Mouse (Mus musculus) cerebellum, adult 11-12 months (tissue): ENCODE results near the gene Myl4.

ENCODE experiments used
- DNase-seq: peaks from one replicate; pipeline ENCODE4 v3.0.0; 2022

Gene Myl4

DNA sequence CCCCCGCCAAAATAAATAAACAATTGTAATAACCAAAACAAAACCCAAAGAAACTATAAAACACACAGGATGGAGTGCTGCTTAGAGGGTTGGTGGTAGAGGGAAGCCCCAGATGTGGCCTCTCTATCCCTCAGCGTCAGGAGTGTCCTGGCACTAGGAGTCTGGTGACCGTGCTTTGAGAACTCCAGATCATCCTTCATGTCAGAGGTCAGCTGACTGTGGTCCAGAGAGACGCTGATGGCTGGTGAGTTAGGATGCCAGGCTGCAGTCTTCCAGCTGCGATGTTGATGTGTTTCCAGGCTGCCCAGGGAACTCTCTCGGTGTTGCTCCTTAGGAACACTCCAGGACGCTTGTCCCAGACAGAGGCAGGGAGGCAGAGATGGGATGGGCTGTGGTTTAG is 21.6 kb downstream of the Myl4 start:
- no peak for DNase-seq

DNA sequence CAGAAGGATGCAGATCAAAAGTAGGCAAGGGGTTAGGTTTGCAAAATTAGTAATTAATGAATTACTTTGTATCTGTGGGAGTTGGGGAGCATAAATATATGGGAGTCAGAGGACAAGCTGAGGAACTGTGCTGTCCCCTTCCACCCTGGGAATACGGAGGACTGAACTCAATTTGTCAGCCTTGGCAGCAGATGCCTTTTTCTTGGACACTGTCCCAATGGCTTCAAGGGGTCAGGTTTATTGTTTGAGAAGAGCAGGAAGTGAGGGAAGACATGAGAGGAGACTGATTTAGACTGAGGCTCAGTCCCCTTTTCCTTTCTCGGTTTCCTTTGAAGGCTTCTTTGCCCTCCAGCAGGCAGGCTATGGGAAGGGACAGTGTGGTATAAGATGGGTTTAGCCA is 22.1 kb downstream of the Myl4 start:
- DNase-seq, result no peak

DNA sequence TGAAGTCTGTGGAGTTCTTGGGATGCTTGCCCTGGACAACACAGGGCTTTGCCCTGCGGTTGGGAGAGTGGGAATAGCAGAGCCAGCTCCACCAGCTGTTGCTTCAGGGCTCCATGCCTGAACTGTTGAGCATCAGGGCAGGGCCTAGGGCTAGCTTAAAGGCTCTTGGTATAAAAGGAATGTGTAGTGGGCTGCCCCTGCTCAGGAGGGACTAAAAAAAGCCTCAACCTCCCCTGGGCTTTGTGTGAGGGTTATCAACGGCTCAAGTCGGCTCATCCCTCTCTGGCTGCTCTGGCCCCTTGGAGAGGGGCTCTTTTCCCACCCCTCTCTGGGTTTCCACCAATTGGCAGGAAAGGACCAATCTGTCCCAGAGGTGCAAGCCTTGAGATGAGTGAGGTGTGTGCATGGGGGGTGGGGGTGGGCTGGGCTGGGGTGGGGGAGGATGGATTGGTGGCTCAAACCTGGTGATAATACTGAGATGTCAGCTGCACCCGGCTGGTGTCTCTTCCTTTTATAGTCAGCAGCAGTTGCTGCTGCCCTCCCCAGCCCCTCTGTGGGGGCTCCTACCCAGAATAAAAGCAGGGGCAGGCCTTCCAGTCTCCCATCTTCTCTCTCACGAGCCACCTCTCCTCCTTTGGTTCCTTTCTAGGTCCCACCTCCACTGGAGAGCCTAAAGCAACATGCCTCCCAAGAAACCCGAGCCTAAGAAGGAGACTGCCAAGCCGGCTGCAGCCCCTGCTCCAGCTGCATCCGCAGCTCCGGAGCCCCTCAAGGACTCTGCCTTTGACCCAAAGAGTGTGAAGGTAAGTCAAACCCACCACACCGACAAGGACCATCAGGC is 26.5 kb downstream of the Myl4 start:
- no peak for DNase-seq

DNA sequence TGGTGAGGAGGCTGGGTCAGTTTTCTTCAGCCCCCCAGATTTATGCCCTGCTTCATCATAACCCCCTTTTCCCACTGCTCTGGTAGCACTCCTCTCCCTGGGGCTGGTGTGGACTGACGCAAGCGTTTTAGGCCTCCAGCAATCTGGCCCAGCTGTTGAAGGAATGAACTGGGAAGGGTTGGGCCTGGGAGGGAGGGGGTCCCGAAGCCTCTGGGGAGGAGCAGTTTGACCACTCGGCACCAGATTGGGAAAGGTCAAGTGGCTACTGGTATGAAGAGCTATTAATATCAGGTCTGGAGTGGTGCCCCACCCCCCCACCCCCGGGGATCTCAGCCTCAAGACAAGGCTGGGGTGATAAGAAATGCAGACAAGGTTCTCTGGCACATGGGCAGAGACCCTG is 27.6 kb downstream of the Myl4 start:
- DNase-seq, result no peak

DNA sequence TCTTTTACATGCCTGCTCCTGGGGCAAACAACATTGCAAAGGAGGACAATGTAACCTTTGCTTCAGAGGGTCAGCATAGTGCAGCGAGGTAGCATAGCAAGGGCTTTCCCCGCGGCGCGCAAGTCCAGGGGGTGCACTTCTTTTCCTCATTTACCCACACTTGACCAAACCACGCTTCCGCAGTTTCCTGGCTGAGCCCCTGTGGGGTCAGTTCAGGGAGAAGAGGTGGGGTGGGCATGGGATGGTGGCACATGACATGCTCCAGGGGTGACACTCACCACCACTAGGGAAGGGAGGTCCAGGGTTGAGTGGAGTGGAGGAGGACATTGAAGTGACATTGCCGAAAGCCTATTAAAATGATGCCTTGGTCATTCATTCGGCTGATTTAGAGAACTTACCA is 28.6 kb downstream of the Myl4 start:
- no peak for DNase-seq

DNA sequence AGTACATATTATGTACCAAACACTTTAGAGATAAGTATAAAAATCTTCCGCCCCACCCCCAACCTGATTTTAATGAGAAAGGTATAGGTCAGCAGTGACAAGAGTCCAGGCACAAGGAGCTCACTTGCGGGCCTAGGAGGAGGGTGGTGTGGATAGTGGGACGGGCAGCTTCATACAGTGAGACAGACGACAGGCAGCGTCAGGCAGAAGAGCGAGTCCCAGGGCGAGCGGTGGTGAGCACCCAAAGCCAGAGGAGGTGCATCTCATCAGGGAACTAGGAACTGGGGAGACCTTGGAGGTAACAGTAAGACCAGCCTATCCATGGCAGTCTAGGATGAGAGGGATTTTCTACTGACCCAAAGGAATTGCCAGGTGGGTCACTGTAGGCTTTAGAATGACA is 29.1 kb downstream of the Myl4 start:
- DNase-seq, result no peak

DNA sequence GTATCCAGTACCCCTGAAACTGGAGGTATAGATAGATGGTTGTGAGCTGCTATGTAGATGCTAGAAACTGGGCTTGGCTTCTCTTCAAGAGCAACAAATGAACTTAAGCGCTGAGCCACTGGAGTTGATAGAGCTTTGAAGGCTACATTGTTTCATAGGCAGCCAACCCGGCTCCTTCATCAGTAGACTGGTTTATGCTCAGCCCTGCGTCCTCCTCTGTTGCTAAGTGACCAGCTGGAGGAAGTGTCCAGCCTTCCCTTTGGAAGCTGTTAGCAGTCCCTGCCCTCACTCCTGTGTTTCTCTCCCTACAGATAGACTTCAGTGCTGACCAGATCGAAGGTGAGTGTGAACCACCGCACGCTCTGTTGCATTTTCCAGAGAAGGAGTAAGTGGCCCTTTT is 29.6 kb downstream of the Myl4 start:
- no peak for DNase-seq

DNA sequence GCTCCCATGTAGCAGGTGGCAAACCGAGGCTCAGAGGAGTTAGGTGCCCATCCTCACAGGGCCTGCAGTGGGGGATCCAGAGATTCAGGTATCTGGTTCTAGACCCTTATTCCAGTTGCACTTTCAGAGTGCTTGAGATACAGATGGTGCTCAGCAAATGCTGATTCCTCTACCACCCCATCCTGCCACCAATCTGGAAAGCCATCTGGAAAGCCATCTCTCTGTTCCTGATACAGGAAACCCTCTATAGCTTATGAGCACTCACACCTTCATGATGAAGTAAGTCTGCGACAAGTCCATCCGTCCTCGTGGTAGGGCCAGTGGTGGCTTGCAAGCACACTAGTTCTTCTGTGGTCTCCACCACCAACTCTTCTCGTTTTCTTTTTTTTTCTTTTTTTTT is 30.1 kb downstream of the Myl4 start:
- no peak for DNase-seq

DNA sequence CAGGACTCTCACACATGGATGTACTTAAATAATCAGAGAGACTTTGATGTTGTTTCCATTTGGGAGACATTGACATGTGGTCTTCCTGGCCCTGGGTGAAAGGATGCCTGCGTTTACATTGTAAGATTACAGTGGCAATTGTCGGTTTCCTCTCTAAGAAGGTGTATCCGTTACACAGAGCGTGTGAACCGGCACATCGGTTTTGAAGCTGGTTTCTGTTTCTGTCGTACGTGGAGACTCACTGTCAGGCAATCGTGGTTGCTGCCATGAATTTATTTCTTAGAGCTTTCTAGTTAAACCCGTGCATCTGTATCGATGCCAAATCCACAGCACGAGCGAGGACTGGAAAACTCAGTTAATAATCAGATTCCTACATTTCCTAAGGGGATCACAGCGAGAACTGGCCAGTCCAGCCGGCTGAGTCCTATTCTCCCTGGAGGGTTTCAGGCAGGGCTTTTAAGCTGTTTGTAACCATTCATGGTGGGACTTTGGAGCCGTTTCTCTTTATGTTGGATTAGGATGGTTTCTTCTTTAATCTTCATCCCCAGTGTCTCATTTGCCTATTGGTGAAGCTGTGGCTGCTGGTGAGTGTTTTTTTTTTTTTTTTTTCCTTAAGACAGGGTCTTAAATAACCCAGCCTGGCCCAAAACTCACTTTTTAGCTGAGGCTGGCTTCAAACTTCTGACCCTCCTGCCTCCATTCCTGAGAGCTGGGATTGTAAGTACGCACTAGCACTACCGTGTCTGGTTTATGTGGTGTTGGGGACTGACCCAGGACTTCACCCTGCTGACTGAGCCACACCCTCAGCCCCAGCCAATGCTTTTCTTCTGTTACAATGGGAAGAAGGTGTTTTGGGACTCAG is 31.2 kb downstream of the Myl4 start:
- DNase-seq, result no peak

DNA sequence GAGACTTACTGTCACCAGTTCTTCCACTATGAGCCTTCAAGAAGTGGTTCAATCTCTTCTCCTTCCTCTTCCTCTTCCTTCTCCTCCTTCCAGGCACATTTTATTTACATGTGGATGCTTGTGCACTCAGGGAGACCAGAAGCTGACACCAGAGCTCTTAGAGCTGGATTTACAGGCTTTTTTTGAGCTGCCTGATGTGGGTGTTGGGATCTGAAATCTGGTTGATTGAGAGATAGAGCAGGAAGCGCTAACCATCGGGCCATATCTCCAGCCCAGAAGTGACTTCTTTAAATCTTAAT is 31.8 kb downstream of the Myl4 start:
- no peak for DNase-seq

DNA sequence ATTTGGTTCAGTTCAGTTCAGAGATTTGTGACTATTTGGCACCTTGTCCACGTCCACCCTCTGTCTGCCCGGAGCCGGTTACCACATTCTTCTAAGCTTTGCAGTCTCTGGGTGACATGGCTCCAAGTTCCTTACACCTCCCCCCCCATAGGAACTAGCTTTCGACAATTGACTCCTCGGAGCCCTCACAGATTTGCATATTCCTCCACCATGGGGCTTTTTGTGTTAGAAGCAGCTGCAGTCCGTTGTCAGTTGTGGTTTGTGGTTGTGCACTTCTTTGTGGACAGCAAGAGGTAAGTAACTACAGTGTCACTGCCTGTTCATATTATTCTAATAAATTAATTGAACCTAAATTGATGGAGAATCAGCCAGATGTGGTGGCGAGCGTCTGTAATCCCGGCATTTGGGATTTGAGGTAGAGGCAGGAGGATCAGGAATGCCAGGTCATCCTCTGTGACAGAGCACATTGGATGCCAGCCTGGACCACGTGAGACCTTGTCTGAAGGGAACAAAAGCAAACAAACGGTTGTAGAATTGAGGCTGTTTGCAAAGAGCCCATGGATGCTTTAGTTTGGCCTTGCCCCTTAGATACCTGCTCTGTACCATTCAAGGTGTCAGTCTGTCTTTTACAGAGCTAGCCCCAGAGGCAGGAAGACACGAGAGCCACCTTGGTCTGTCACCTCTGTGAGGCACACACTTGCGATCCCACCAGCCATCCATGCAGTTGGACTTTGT is 32.3 kb downstream of the Myl4 start:
- DNase-seq, result no peak

DNA sequence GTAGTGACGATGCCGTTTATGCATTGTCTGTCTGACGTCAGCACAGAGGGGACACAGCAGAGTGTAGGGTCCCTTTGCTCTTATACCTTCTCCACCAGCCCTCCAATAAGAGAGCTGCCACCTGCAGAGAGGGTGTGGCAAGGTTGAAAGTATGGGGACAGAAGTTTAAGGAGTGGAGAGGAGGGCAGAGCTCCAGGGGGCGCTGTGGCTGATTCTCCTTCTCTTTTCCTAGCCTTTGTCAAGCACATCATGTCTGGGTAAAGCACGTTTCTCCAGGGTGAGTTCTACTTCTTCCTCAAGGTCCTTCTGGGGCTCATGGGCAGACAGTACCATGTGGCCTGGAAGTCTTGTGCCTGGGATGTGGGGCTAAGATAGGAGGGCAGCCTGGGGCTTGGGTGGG is 35.0 kb downstream of the Myl4 start:
- DNase-seq, result no peak

DNA sequence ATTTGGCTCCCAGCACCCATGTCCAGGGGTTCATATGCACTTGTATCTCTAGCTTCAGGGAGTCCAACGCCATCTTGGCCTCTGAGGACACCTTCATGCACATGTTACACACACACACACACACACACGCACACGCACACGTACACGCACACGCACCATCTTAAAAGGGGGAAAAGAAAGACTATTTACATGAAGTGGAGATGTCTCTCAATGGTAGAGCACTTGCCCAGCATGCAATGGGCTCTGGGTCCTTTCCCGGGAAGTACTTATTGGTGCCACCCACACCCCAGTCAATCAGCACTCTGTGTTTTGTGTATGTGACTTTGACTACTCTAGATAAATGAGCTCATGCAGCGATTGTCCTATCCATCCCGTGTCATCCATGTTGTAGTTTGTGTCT is 37.4 kb downstream of the Myl4 start:
- DNase-seq, result no peak

DNA sequence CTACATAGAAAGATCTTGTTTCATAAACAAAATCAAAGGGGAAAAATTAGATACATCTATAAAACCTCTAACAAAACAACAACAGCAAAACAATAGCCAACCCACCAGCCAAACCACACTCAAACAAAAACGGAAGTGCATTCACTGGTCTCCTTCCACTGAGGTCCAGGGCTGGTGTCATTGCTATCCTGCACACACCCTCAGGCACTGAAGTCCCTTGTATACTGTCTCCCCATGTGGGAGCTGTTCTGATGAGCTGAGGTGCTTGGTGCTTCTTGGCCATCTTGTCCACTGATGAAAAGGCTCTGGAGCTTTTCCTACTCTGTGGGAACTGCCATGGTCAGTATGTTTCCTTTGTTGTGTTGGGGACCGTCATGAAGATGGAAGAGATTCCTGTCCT is 38.0 kb downstream of the Myl4 start:
- DNase-seq, result no peak

DNA sequence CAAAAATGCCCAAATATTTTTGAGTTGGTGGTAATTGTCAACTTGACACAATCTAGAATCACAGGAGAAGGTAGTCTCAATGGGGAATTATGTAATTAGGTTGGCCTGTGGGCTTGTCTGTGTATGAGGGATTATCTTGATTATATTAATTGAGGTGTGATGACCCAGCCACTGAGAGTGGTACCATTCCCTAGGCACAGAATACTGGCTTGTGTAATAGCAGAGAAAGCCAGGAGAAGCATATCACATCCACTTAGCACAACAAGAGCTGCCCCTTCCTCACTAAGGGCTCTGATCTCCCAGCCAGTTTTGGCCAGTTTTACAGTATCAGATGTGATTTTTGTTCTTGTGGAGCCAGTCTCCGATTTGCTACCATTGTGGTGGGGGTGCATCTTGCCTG is 39.1 kb downstream of the Myl4 start:
- no peak for DNase-seq

DNA sequence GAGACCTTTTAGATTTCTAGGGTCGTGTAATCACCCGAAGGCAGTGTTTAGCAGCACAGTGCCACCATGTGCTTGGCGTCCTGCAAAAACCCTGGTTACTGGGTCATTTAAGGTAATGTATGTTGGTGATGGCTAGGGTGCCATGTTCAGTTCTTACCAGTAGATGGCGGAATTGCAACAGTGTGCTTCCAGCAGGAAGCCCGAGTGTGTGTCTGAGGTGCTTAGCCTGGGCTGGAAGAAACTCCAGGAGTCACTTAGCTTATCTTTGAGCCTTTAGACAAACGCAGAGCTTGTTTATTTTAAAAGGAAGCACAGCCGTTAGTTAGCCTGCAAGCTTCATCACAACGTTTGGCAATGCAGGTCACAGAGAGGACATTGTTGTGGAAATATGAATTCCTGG is 39.7 kb downstream of the Myl4 start:
- peak; percentile 70 for DNase-seq

DNA sequence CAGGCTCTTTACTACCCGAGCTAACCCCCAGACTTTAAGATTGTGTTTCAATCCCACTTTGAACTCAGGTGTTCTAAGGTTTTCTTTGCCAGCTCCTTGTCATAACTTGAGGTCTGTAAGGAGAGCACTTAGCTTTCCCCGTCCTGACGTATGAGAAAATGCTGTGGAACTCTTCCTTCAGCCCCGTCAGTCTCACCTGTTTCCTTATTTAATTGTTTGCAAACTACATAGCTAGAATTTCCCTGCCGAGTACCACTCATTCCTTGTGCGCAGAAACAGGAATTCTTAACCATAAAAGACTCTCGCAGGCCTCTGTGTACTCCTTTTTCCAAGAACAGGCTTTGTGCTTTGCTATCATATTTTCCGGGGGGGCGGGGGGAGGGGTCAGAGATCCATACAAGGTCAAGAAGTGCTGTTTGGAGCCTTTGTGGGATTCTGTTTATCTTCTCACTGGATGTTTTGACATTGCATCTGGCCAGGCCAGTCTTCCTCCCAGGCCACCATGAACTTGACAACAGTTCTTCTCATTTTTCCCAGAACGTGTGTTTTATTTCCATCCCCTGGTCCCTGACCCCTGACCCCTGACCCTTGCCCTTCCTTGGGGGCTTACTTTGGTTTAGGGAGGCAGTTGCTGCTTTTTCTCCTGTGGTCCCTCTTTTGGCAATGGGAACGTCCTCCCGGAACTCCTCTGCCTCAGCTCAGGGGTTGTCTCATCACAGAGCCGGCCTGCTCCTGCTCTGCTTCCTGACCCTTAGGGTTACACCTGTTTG is 41.8 kb downstream of the Myl4 start:
- no peak for DNase-seq

DNA sequence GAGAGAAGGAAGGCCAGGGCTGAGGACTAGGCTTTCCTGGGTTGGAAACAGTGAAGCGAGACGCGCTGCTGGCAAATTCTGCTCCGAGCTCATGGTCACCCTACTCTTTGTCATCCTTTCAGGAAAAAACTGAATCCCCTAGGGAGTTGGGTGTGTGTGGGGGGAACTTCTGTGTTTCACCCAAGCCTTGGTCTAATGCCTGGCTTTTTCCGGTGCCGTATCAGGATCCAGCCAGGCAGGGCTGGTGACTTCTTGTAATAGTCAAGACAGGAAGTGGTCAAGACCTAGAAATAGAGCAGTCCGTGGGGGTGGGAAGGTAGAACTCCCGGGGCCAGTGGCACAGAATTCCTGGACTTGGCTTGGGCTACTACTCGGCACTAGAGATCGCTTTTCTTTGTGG is 45.9 kb downstream of the Myl4 start:
- DNase-seq, result no peak

DNA sequence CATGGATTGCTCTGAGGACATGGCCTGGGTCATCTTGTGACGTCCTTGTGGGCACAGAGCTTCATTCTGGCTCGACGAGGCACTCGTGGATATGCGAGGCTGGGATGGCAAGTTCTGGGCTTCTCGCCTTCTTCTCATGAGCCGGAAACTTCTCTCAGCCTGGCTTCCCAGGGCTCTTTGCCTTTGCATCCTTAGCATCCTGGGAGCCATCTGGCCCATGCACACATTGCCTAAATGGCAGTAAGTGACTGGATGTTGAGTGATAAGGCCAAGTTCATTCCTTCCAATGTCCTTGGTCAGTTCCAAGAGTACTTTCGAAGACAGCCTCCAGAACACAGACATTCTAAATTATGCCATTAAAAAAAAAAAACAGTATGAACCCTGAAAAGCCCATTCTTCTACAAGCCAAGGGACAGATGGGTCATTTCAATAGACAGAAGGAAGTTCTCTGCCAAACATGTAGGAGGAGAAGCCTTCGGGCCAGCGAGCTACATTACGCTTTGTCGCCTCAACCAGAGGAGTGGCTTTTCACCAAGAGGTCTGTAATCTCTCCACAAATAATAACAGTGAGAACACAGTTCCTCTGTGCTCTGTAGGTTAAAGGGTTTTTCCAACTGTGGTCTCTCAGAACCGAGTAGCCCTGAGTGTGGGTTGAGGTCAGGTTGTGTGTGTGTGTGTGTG is 48.9 kb downstream of the Myl4 start:
- peak; percentile 34 for DNase-seq

DNA sequence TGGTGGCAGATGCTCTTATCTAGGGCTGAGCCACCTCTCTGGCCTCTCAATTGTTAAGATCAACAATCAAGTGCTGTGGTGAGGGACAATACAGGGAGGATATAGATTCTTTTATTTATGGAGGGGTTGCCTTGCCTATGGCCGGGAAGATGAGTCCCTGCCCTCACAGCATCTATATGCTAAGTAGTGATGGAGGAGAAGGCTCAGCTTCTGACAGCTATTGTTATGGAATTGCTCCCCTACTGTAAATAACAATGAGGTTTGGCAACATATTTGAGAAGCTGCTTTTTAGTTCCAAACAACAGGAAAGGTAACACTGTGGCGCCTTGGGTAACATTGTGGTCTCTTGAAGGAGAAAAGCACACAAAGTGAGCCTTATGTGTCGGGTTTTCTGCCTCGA is 50.2 kb downstream of the Myl4 start:
- DNase-seq, result no peak

DNA sequence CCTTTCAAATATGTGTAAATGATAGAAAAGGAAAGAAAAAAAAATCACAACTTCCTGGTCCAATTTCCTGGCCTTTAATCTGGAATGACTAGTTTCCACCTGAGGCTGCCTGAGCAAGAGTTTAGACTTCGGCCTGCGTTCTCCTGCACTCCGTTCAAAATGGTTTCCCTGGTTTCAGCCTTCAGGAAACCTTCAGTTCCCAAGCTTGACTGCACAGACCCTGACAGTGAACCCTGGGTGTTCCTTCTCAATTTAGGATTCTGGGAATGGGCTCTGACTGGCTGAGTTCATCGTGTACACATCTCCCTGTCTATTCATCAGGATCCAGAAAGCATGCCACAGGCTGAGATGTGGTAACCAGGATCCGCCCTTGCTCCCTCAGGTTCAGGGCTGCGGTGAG is 53.7 kb downstream of the Myl4 start:
- DNase-seq, result no peak

DNA sequence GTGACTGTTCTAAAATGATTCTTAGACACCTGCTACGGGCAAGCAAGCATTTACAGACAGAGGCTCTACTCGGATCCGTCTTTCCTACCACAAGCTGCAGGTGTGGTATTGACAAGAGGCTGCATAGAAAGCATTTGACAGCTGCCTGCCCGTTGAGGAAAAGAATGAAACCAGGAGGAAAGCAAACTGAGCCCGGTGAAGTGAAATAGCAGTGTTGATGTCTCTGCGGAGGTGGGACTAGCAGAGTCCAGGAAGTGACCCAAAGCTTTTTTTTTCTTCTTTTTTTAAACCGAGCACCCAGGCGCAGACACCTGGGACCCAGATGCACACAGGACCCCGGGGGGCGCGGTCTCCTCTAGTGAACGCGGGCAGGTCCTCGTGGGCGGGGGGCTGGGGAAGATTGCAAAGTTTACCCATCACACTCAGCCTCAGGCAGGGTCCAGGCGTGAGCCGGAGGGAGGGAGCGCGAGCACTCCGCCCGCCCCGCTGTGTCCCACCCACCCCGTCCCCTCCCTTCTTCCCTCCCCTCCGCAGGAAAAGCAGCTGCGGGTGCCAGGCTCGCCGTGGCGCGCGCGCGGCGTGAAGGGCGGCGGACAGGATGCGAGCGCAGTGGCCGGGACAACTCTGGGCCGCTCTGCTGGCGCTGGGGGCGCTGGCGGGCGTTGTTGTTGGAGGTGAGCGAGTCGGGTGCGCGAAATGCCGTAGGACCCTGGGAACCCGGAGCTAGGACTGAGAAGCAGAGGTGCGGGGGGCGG is 57.2 kb downstream of the Myl4 start, which contains the start of gene Itgb3:
Itgb3 (plus strand) TSS at position 510 of the 755 bp plus-strand sequence.
- peak; percentile 59 for DNase-seq
